Mouse (Mus musculus) CD4-positive helper T cell, adult 2 months (primary cell): Measurements from ENCODE around the gene Dynlt1c.
"Not testable (repeated sequence)": the region's sequence is repeated elsewhere in the genome, so short reads cannot be mapped to it uniquely, and the experiment has no call there.

Source experiments
- DNase-seq: peaks from one replicate; pipeline ENCODE4 v3.0.0-alpha.2; 2012; ENCODE audit warnings: low read depth, missing footprints, low spot score

Dynlt1c gene

DNA sequence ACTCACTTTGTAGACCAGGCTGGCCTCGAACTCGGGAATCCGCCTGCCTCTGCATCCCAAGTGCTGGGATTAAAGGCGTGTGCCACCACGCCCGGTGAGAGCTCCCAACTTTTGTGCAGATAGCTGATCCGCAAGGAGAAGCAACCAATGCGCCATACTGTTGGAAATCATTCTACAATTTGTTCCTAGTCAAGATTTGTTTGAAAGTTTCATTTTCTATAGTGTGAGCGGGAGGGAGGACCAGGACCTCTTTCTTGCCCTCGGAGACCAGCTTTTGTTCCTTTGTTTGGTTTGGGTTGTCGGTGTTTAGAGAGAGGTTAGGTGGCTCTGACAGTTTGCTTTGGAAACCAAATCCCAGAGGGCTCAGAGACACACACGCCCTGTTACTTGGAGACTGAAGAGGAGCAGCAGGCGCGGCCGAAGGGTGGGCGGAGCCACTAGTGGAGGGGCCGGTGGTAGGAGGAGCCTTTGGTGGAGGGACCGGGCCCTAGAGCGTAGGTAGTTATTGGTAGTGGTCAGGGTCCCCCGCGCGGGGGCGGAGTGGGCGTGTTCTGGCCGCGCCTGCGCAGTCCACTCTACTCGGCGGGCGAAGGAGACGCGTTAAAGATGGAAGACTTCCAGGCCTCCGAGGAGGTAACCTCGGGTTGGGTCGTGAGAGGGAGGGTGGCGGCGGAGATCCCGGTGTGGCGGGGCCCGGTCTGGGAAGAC, at the start of gene Dynlt1c:
Gene Dynlt1c, plus strand, starts transcription at position 468 of the 708 bp plus-strand sequence.
- peak; percentile 79 for DNase-seq

DNA sequence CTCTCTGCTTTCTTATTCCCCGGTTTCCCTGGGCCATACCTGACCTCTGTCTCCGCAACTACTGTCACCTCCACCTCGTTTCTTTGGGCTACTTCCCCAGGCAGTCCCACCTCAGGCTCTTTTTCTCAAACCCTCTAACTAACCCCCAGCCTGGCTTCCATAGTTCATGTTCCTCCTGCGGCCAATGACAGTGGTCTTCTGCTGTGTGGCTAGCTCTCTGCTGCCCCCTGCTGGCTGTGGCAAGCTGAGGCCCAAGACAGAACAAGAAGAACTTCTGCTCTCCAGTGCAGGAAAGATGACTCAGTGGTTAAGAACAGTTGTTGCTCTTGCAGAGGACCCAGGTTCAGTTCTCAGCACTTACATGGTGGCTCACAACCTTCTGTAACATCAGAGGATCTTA, 47.7 kb upstream of the Dynlt1c start:
- DNase-seq, result not testable (repeated sequence)

DNA sequence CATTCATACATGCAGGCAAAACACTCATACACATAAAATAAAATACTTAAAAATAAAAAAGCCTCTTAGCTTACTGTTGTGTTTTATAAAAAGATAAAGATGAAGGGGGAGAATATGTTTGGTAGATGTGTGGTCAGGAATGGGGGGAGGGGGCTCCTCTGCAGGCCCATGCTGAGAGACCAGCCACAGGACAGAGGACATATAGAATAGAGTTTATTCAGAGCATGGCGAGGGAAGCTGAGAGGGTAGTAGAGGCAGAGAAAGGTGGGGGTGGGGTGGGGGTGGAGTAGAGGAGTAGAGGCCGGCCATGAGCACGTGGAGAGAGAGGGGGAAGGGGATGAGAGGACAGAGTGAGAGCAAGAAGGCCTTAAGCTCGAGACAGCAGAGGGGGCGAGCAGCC, 47.2 kb upstream of the Dynlt1c start:
- DNase-seq, result not testable (repeated sequence)

DNA sequence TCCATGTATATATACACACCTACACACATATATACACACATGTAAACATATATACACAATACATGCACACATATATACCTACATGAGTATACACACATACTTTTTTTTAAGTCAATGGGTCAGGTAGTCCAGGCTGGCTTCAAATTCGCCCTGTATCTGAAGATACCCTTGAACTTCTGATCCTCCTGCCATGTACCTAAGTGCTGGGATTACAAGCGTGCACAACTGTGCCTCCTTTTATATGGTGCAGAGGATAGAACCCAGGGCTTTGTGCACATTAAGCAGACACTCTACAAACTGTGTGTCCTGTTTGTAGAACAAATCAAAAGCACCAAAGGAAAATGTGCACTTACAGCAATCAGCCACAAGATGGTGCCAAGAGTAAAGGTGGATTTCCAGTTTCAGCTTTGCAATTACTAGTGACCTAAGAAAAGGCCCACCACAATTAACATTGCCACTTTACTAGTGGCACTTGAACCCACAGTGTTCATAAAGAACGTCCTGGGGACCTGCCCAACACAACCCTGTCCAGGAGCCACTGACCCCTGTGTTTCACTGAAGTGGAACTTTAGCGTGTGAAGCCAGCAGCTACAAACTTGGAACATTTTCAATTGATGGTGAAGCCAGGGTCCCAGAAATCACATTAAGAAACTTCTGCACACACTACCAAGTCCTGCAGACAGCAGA, 41.9 kb upstream of the Dynlt1c start:
- DNase-seq, result not testable (repeated sequence)

DNA sequence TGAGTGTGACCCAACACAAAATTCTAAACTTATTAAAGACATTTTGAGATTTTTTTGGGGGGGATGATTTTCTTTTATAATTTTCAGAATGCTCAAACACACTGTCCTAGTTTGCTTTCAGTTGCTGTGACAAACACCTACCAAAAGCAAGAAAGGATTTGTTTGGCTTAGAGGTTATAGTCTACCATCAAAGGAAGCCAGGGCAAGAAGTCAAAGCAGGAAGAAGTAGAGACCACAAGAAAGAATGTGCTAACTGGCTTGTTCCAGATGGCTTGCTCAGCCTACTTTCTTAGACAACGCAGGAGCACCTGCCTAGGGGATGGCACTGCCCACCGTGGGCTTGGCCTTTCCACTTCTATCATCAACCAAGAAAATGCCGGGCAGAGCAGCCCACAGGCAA, 36.6 kb upstream of the Dynlt1c start:
- not testable (repeated sequence) for DNase-seq

DNA sequence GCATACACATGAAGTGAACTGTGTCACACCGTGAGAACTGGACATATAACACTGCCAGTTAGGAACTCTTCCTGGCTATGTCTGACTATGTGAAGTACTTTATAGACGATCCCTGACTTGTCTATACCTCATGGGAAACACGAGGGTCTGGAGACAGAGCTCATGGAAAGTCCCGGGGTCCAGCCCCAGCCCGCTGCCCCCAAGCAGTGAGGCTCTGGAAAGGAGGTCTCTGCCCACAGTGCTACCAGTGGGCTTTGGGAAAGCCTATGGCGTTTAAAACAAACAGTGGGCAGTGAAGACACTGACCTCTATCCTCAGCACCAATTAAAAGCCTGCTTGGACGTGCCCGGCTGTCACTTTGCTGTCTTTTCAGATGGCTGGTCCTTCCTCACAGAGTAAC, 33.6 kb upstream of the Dynlt1c start:
- DNase-seq, result not testable (repeated sequence)

DNA sequence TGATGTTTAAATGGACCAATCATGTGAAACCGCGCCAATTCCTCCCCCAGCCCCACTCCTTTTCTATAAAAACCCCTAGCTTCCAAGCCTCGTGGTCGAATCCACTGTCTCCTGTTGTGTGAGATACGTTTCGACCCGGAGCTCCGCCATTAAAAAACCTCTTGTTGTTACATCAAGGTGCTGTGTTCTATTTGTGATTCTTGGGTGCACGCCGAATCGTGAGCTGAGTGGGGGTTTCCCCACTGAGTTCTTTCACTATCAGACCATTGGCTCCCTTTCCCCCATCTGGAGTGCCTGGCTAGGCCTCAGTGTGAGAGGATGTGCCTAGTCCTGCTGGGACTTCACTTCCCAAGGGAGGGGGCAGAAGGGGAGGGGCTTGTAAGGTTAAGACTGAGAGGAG, 30.2 kb upstream of the Dynlt1c start:
- DNase-seq, result not testable (repeated sequence)

DNA sequence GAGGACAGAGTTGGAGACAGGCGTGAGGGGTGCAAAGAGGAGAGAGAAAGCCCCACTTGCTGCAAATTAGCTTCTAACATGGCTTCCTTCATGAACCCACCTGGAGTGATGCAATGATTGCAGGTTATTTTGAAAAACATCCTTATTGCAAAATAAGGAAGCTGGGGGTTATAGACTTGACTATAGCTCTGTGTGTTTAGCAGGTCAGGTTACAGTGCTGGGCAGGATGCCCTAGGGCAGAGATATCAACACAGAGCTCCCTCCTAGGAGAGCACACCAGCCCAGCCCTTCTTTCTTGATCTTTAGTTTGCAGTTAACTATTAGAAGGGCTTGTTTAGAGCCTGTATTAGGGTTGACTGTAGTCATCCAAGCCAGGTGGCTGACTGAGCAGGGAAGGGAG, 29.3 kb upstream of the Dynlt1c start:
- DNase-seq, result not testable (repeated sequence)

DNA sequence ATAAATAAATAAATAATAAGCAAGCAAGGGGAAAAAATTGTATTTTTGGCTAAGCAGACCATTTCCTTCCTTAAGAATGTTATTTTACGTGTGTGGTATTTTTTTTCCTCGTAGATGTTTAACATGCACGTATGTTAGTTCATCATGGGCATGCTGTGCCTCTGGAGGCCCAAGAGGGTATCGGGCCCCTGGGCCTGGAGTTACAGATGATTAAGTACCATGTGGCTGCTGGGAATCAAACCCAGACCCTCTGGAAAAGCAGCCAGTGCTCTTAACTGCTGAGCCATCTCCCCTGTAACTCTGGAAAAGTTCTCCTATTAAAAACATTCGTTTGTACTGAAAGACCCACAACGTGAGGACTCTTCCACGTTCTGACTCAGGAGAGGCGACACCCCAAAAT, 26.1 kb upstream of the Dynlt1c start:
- not testable (repeated sequence) for DNase-seq

DNA sequence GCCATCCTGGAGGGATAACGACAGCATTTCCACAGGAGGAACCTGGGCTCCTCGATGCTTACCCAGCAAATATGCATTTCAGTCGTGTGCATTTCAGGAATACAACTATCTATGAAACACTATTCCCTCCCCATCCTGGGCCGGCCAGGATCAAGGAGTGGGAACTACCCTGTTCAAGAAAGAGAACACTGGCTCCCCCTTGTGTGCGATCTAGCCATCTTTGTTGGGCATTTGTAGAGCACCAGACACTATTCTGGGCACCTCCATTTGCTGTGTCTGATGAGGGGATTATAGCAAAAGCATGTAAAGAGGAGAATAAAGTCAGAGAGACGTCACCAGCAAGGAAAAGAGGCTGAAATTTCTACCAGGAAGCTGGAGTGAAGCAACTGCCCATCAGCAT, 12.8 kb upstream of the Dynlt1c start:
- DNase-seq, result not testable (repeated sequence)

DNA sequence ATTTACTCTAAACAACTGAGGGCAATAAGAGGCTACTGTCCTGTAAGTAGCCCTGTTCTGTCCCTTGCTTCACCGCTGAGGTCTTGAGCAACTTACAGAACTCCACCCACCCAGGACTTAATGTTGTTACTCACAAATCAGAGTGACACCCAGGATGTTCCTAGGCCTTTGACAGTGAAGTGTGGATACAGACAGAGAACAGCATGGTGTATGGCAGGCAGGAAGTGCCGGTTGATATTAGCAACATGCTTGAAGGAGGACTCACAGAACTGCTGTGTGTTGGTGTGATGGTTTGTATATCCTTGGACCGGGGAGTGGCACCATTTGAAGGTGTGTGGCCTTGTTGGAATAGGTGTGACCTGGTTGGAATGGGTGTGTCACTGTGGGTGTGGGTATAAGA, 9.4 kb upstream of the Dynlt1c start:
- DNase-seq, result not testable (repeated sequence)

DNA sequence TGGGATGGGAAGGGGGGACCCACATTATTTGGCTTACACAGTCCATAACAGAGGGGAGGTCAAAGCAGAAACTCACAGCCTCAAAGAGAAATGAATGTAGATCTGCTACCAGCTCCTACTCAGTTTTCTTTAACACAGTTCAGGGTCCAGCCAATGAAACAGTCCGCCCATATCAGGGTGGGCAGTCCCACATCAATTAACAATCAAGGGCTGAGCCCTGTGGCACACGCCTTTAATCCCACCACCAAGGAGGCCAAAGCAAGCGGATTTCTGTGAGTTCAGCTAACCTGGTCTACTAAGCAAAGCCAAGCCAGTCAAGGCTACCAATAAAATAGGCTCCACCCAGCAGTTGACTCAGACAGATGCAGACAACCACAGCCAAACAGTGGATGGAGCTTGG, 7.6 kb upstream of the Dynlt1c start:
- not testable (repeated sequence) for DNase-seq

DNA sequence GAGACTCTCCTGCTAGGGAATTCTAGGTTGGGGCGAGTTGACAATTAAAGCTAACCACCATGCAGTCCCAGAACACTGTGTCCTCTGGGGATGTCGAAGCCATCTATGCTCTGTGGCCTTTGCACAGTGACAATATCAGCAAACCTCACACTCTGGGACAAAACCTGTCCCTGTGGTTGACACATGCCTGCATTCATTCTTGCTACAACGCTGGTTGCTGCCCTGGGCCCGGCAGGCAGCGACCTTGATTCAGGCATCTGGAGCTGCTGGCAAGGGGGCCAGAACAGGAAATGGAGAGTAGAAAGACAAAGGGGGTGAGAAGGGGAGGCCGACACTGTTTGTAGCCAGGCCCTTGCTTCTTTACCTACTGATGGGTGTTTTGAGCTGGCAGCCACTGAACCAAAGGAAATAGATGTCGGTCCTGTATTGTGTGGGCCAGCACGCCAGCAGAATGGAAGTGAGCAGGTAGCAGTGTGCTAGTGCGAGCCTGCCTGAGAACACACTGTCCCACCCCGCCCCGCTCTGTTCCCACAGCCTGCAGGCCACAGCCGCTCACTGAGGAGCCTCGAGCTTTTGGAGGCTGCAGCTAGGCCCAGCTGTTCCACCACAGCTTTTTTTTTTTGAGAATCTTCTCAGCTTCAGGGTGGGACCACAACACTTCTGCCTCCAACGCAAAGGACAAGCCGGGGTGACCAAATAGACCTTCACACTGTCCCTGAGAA, 5.5 kb upstream of the Dynlt1c start:
- DNase-seq, result not testable (repeated sequence)

DNA sequence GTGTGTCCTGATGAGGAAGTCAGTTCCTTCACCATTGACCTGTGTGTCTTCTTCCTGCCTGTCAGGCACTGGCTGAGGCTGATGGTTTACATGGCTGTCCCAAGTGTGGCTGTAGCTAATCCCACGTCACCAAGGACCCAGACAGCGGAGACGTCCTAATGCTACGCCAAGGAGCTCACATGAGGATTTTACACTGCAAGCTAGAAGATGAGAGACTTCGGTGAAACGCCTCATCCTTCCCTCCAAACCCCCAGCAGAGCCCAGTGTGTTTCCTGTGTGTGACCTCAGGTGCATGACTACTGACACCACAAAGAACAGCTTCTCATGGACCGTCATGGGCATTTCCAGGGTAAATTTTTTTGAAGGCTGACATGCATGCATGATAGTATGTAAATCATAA, 3.1 kb upstream of the Dynlt1c start:
- DNase-seq, result peak; percentile 63

DNA sequence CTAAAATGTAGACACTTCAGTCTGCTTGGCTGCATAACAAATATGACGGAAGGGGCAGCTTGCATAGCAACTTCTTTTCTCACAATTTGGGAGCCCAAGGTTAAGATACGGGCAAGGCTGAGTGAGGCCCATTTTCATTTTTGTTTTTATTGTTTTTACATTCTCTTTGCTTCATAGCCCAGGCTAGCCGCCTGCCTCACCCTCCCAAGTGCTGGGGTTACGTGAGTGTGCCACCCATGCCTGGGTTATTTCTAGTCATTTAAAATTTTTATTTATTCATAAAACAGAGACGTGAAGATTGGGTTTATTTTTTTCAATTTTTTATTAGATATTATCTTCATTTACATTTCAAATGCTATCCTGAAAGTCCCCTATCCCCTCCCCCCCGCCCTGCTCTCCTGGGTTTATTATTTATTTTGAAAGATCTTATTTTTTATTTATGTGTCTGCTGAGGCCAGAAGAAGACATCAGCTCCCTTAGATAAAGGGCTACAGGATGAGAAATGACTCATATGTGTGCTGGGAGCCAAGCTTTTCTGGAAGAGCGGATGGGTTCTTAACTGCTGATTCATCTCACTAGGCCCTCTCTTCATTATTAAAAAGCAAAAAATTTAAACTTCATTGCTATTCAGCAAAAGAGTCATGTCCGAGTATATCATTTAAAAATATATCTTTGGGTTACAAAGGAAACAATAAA, 1.1 kb upstream of the Dynlt1c start:
- DNase-seq, result not testable (repeated sequence)

DNA sequence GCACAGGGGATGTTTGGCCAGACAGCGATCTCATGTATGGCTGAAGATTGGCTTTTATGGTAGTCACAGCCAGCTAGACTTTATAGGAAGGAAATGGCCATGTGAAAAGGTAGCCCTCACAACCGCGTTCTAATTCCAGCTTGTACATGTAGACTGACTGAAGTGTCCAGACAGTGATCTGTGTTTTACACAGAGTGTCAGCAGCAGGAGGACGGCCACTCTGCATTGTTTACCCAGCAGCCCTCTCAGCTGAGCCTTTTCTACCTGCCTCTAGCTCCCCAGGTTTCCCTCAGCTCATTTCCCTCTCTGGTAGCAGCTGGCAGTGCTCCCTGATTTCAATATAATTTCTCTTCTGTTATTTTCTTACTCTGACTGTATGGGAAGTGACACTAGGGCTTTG, 734 bp downstream of the Dynlt1c start:
- not testable (repeated sequence) for DNase-seq

DNA sequence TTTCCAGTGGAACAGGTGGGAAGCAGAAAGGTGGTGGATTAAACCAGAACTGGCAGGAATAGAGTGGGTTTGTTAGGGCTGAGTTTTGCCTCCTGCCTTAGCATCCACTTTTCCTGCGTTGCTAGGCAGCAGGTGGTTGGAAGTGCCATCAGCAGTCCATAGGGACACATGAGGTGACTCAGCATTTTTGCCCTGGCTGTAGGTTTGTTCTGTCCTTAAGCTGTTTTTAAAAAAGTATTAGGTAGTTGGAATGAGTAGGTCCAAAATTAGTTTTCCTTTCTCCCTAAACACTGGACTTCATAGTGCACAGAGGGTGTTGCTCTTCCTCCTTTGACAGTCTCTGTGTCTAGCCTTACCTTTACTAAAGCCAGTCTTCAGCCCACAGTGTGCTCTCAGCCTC, 3.9 kb downstream of the Dynlt1c start:
- DNase-seq, result not testable (repeated sequence)

DNA sequence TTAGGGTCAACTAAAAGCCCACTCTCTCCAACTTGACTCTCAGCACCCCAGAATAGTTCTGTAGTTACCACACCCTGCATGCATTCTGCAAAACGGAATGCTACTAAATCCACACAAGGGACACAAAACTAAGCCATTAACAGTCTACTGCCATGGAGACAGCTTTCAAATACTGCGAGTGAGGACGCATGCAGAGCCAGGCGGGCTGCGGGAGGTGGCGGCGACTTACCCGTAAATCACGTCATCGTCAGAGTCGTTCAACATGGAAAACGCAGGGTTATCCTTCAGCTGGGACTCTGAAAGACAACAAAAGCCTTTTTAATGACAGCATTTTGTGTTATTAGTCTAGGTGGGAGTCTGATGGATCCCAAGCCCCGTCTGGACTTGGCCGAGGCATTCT, 12.1 kb downstream of the Dynlt1c start:
- DNase-seq, result not testable (repeated sequence)

DNA sequence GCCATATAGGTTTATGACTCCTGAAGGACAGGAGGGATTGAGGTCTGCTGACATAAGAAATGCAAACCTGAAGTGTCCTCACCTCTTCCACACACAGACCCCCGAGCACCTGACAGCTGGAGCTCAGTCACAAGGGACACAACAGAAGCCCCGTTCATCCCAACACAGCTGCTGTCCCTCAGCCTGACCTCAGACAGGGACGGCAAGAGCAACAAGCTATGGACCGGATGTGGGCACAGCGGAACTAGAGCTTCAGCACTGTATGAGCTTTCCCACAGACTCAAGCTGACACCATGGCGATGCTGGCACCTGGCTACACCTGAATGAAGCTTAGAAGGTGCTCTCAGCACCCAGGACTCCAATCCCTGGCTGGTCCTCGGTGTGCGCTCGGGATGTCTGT, 12.8 kb downstream of the Dynlt1c start:
- DNase-seq, result not testable (repeated sequence)

DNA sequence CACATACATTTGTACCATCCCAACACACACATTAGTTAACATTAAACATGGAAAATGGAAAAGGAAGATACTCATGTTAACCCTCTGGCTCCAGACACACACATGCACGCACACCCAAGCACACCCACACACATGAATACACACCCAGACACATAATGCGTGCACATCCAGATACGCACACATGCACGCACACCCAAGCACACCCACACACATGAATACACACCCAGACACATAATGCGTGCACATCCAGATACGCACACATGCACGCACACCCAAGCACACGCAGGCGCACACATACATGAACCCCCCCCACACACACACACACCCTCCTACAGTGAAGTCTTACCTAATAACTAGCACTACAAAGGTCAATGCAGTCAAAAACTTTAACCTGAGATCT, 15.3 kb downstream of the Dynlt1c start:
- DNase-seq, result not testable (repeated sequence)

DNA sequence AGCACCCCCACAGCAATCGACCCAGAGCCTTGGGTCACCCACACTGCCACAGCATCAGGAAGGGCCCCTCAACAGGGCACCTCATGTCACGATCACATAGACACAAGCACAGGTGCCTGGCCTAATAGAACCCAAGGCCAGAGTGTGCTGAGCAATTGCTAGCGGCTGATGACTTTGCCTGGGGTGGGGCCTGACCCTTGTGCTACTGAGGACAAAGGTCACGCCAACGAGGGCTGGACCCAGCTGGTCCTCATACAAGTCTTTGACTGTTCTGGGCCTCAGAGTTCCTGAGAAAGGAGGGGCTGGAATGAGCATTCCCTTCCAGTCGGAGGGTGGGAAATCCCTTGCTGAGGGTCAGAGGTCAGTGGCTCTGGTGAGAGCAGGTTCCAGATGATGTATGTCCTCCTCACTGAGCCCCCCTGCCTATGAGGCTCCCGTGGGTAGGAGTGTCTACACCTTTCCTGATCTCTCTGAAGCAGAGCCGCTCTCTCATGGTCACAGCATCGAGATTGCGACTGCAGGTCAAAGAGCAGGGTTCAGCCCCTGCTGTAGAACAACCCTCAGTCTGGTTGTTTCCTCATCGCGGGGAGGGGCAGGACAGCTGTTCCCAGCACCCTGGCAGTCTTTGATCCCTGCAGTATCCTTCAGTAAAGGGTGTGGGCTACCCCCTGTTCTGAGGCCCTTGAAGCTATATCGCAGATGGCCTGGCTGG, 16.4 kb downstream of the Dynlt1c start:
- not testable (repeated sequence) for DNase-seq
